ENCODE assay signal across 8 mouse cellular contexts in the genomic region with DNA sequence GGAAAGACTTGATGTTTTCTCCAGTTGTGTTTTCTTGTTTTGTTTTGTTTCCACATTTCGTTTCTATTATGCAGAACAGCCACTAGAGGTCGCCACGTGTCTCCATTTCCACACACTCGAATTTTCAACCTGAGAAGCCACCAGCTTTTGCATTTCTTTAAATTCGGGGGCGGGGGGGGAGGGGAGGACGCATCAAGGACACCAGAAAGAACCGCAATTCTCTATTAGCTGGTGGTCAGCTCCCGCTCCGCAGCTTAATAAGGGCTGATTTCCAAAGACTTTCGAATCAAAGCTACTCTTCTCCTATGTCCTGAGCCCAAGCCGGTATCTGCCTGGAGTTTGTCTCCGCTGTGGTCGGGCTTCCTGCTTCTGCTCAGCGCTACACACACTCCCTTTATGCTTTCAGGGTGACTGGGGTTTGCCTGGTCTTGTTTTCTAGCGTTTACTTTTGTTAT. TPM values are rescaled to one million over a fixed set of nuclear protein-coding genes. Genes with fewer than 3 reads are reported as not detected.
DNase-seq lines count a peak whose midpoint lies in the region; ATAC-seq and TF ChIP-seq lines count a peak whose summit lies in the region.

No protein-coding gene starts in this region.

- DNase-seq in Patski (ENCODE audit: low read depth, low spot score), result no peak
- DNase-seq in cerebellum, adult 11 months, result peak; percentile 11
- DNase-seq in left cerebral cortex, postnatal 10 days (ENCODE audit: extremely low spot score in 1 of 2, low spot score in 2 of 2), result peak; percentile 24 to 48
- DNase-seq in retina, postnatal 7 days (ENCODE audit: low read depth, low spot score), result peak; percentile 46
- DNase-seq in urinary bladder, adult 2 months (ENCODE audit: low spot score), result peak; percentile 42

- no peaks in the 10 kb centered on the region for H3K36me3 ChIP-seq in forebrain, embryonic 13.5 days (ENCODE audit: poor library complexity, severe bottlenecking)
- no peaks in the 10 kb centered on the region for H3K36me3 ChIP-seq in hindbrain, embryonic 16.5 days (ENCODE audit: control insufficient read depth, insufficient read depth, low read length)

- H3K4me2 ChIP-seq in forebrain, embryonic 13.5 days, result peak overlapping the region; percentile 74
- peak overlapping the region; percentile 63 for H3K4me2 ChIP-seq in hindbrain, embryonic 16.5 days (ENCODE audit: low read length)

- peak overlapping the region; percentile 64 for H3K9ac ChIP-seq in forebrain, embryonic 13.5 days
- H3K9ac ChIP-seq in hindbrain, embryonic 16.5 days (ENCODE audit: low read depth, low read length), result peak overlapping the region; percentile 50

- CTCF ChIA-PET in Patski (lab: Charles Lee), result interaction anchor here (0.8 to 1.8 kb wide), 7 partner anchors 24 to 759 kb away, joined by 3 to 9 read pairs (median 3); no protein-coding TSS in a partner anchor

- WGBS in forebrain, embryonic 13.5 days, result under 1% methylated on average over 16 of the region's 16 CpGs
- WGBS in hindbrain, embryonic 16.5 days, result under 1% methylated on average over 16 of the region's 16 CpGs

- no peak overlapping the region for H3K27ac ChIP-seq in forebrain, embryonic 13.5 days
- no peak overlapping the region for H3K27ac ChIP-seq in hindbrain, embryonic 16.5 days (ENCODE audit: low read depth, low read length)

- peak overlapping the region; percentile 50 for H3K4me3 ChIP-seq in forebrain, embryonic 13.5 days
- peak overlapping the region; percentile 51 for H3K4me3 ChIP-seq in hindbrain, embryonic 16.5 days (ENCODE audit: low read length)

- intact Hi-C loops in left cerebral cortex, postnatal 10 days (cut with DNase I), result loop anchor here (5.0 kb wide), 2 partner anchors 194 to 494 kb away; no protein-coding TSS in a partner anchor

- peaks cover 52% of the 10 kb centered on the region for H3K27me3 ChIP-seq in Patski
- no peaks in the 10 kb centered on the region for H3K27me3 ChIP-seq in forebrain, embryonic 13.5 days
- H3K27me3 ChIP-seq in hindbrain, embryonic 16.5 days (replicated peaks; ENCODE audit: control insufficient read depth, insufficient read depth, low read length), result no peaks in the 10 kb centered on the region

- POLR2A ChIA-PET in Patski (lab: Charles Lee), result interaction anchor here (0.9 kb wide), 1 partner anchor 30 kb away, joined by 3 read pairs; no protein-coding TSS in a partner anchor

- ATAC-seq in Patski, result peak; percentile 70
- ATAC-seq in forebrain, embryonic 13.5 days, result peak; percentile 90
- peak; percentile 93 for ATAC-seq in hindbrain, embryonic 16.5 days
- ATAC-seq in megakaryocyte, adult 5-6 weeks (ENCODE audit: poor library complexity, severe bottlenecking), result peak; percentile 74

- H3K4me1 ChIP-seq in forebrain, embryonic 13.5 days, result peaks cover 8% of the 10 kb centered on the region; the same call in 1 of the 2 replicates
- no peaks in the 10 kb centered on the region; the same call in 1 of the 2 replicates for H3K4me1 ChIP-seq in hindbrain, embryonic 16.5 days (ENCODE audit: control insufficient read depth, insufficient read depth, low read depth, low read length)

- in situ Hi-C loops in Patski (cut with MboI; ENCODE audit: low pct_unique_long_range_greater_than_20kb), result loop anchor here (10.0 to 25.0 kb wide), 2 partner anchors 502 to 1181 kb away; no protein-coding TSS in a partner anchor

- TF ChIP-seq CTCF in Patski (IDR thresholded peaks at IDR 0.05), result peak; percentile 70

- no peaks in the 10 kb centered on the region for H3K9me3 ChIP-seq in forebrain, embryonic 13.5 days (replicated peaks)
- H3K9me3 ChIP-seq in hindbrain, embryonic 16.5 days (ENCODE audit: control insufficient read depth, low read length), result no peaks in the 10 kb centered on the region

RNA-seq across cellular contexts. Expression of a gene that starts 0.6 kb away (rescaled TPM):
- not detected for polyA plus RNA-seq in Patski (2021)
- polyA plus RNA-seq in forebrain, embryonic 13.5 days (2015; fragmentation: Nextera tagmentation; extraction: Ambion mirVana), result 2.1 and 4.7 TPM in 2 replicates
- 1.8 and 3.1 TPM in 2 replicates for polyA plus RNA-seq in hindbrain, embryonic 16.5 days (2015; fragmentation: Nextera tagmentation; extraction: Ambion mirVana)
- under 1 TPM in 1 of 2 experiments, not detected in 1; 0.54 TPM for total RNA-seq in left cerebral cortex, postnatal 10 days (2021)
- 6.1 and 14.6 TPM in 2 replicates for total RNA-seq in megakaryocyte, adult 5-6 weeks (2015)
- total RNA-seq in megakaryocyte, adult 5-6 weeks (2017), result 6.5 and 18.3 TPM in 2 replicates
- 0.17 and 0.21 TPM in 2 replicates for polyA plus RNA-seq in urinary bladder, adult 2 months (2012; rRNA removed)
